Mouse (Mus musculus) bone marrow, adult 2 months (tissue): ENCODE measurements around the gene Dnmt3b.

Experiments
- CTCF ChIP-seq: fragments of 200-500 bp; IDR thresholded peaks from 2 replicates; pipeline ENCODE4 v1.5.1; 2011; ENCODE audit warnings: low read length, control low read depth; ENCODE audit not compliant: control insufficient read depth, insufficient read depth
- POLR2A ChIP-seq: fragments of 200-500 bp; IDR thresholded peaks from 2 replicates; pipeline ENCODE4 v1.6.1; 2011; ENCODE audit warnings: low read depth, mild to moderate bottlenecking, control low read depth, low read length, borderline replicate concordance; ENCODE audit not compliant: control insufficient read depth

DNA sequence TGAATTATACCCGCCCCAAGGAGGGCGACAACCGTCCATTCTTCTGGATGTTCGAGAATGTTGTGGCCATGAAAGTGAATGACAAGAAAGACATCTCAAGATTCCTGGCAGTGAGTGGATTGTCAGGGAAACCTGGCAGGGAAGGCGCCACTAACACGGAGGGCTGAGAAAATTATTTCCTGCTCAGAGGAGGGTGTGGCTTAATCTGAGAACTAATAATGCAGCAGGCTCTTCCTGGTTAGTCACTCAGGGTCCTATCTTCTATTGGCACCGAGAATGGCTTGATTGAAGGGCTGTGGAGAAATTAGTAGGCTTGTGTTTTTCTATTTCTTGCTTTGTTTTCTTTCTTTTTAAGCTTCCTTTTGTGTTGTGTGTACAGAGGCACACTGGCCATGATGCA, 28.3 kb downstream of the Dnmt3b start:
- no peak for TF ChIP-seq CTCF
- no peak for TF ChIP-seq POLR2A
